Mouse (Mus musculus) duodenum, adult 2 months (tissue): ENCODE results near the gene Ube3b. TPM values are rescaled to one million over a fixed set of nuclear protein-coding genes. Genes with fewer than 3 reads are reported as not detected.

Source experiments
- polyA plus RNA-seq: library from polyadenylated mRNA; depleted of rRNA; stranded (reverse); fragments of >200 nt; gene quantifications from 2 replicates; pipeline ENCODE4 v1.2.3, GENCODE M21; 2012; ENCODE audit warnings: low replicate concordance; rRNA removed

The Ube3b gene
- 62.4 and 70.3 TPM in 2 replicates for polyA plus RNA-seq

DNA sequence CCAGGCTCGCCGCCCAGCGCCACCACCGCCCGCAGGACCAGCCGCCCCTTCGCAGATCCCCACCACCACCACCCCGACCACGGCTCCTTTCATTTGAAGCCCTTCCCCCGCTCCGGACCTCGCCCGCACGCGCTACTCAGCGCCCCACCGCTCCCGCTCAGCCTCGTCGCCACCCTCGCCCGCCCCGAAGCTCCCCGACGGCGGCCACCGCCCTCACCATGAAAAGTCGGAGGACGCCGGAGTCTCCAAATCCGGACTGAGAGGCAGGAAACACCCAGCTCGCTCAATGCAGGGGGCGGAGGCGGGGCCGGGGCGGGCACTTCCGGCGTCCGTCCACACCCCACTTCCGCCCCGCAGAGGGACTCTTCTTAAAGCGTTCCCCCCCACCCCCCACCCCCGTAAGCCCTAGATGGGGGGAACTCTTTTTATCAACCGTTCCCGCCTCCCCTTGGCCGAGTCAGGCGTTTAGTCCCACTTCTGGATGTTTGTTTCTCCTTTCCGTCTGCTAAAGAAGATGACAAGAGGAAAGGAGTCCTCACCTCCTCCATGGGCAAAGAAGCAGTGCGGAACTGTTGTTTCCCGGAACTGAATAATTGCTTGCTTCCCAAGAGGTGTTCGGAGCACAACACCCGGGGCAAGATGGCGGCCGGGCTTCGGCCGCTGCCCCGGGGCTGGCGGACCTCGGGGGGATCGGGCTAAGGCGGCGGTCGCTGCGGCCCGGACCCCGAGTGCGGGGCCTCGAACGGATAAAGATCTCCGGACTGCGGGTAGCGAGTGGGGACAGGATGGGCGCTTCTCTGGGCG, at the start of gene Ube3b, which contains the start of gene Kctd10:
Gene Ube3b, plus strand, starts transcription at position 399 of the 804 bp plus-strand sequence.
Gene Kctd10, minus strand, starts transcription at position 300 of the 804 bp plus-strand sequence.

DNA sequence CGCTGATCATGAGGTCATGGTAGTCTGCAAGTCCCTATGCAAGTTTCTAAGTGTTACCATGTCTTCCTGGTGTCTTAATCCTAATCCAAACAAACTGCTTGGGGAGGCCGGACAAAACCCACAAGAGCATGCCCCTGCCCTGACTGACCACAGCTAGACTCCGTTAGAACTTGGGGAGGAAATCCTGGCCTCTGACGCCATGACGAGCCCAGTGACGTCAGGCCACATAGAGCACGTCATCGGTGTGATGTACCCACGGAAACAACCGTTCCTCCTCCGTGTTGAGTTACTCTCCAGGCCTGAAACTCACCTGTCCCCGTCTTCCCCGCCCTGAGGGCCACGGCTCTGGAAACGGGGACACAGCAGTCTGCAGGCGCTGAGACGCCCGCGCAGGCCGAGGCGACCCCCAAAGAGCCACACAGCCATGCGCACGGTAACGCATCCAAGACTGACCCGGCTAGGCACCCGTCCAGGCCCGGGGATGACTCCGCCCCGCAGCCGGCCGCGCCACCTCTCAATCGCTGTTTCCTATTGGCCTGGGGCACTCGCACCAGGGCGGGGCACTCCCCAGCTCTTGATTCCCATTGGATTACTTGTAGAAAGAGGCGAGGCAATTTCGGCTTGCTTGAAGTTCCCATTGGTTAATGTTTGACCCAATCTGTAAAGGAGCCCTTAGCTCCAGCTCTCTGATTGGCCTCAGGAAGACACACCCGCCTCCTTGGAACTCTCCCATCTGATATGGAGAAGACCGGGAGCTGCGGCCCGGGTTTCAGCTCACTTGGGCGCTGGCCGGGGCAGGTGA, 63.4 kb downstream of the Ube3b start, which contains the start of the genes Mmab and Mvk:
Gene Mmab, minus strand, starts transcription at position 495 of the 802 bp plus-strand sequence.
Gene Mvk, plus strand, starts transcription at position 704 of the 802 bp plus-strand sequence.

Other genes starting within 250 kb of the Ube3b start
- 2.8 and 6.8 TPM in 2 replicates for gene Acacb, start 234.1 kb upstream of the Ube3b start, polyA plus RNA-seq
- gene Foxn4, start 106.8 kb upstream of the Ube3b start, polyA plus RNA-seq, result not detected in 2 replicates
- gene Myo1h, start 91.4 kb upstream of the Ube3b start, polyA plus RNA-seq, result 0.78 and 1.7 TPM in 2 replicates
- 58.6 and 59.3 TPM in 2 replicates for gene Kctd10, start 99 bp upstream of the Ube3b start, polyA plus RNA-seq
- gene Mmab, start 63.5 kb downstream of the Ube3b start, polyA plus RNA-seq, result 5.5 and 10.3 TPM in 2 replicates
- 34.0 and 34.4 TPM in 2 replicates for gene Mvk, start 63.7 kb downstream of the Ube3b start, polyA plus RNA-seq
- 3.6 and 7.3 TPM in 2 replicates for gene Fam222a, start 187.4 kb downstream of the Ube3b start, polyA plus RNA-seq